Mouse (Mus musculus) adrenal gland, postnatal 36 days (tissue): ENCODE measurements around the gene Cdr2l. TPM values are rescaled to one million over a fixed set of nuclear protein-coding genes. Genes with fewer than 3 reads are reported as not detected.
"Not testable (repeated sequence)": the region's sequence is repeated elsewhere in the genome, so short reads cannot be mapped to it uniquely, and the experiment has no call there.

Source experiments
- DNase-seq, 2 experiments: peaks; one replicate each; pipeline ENCODE4 v3.0.0; 2021; ENCODE audit warnings: mixed read lengths in 1 of 2
- total RNA-seq, 2 experiments: library from RNA; stranded (reverse); gene quantifications; 2 replicates each; pipeline ENCODE4 v1.2.3; 2021

Cdr2l gene
- total RNA-seq, 2 experiments from 2014 or later, result 82.1 to 136 TPM

DNA sequence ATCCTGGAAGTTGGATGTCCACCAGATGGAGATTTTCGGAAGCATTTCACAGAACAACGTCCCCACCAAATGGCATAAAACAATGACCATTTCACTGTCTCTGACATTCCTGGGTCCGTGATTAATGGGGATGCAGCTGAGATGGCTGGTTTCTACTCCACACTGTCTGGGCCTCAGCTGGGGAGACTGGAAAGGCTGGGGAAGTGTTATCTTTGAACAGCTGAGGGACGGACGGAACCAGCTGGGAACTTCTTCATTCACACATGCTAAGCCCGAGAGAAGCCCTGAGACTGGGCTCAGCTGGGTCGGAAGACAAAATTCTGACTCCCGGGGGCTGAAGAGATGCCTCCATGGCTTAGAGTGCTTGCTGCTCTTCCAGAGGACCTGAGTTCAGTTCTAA is 10.4 kb upstream of the Cdr2l start:
- no peak for DNase-seq

DNA sequence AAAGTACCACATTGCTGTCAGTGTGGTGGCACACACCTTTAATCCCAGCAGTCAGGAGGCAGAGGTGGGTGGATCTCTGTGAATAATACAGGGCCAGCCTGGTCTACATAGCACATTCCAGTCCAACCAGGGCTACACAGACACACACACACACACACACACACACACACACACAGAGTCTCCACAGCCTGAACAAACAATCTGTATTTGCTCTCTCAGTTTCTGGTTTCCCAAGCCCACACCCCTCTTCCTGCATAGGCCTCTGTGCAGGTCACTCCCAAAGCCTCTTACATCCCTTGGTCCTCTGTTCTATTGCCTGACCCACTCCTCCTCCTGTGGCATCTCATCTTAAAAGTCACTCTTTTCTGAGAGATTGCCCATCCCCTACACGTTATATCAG is 9.7 kb upstream of the Cdr2l start:
- DNase-seq, result no peak

DNA sequence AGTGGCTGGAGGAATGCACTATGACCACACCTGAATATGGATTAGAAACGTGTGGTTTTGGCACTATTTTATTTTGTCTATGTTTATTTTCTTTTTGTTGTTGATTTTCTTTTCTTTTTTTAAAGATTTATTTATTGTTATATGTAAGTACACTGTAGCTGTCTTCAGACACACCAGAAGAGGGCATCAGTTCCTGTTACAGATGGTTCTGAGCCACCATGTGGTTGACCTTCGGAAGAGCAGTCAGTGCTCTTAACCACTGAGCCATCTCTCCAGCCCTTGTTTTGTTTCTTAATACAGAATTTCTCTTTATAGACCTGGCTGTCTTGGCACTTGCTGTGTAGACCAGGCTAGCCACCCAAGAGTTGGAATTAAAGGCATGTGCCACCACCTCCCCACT is 9.0 kb upstream of the Cdr2l start:
- no peak for DNase-seq

DNA sequence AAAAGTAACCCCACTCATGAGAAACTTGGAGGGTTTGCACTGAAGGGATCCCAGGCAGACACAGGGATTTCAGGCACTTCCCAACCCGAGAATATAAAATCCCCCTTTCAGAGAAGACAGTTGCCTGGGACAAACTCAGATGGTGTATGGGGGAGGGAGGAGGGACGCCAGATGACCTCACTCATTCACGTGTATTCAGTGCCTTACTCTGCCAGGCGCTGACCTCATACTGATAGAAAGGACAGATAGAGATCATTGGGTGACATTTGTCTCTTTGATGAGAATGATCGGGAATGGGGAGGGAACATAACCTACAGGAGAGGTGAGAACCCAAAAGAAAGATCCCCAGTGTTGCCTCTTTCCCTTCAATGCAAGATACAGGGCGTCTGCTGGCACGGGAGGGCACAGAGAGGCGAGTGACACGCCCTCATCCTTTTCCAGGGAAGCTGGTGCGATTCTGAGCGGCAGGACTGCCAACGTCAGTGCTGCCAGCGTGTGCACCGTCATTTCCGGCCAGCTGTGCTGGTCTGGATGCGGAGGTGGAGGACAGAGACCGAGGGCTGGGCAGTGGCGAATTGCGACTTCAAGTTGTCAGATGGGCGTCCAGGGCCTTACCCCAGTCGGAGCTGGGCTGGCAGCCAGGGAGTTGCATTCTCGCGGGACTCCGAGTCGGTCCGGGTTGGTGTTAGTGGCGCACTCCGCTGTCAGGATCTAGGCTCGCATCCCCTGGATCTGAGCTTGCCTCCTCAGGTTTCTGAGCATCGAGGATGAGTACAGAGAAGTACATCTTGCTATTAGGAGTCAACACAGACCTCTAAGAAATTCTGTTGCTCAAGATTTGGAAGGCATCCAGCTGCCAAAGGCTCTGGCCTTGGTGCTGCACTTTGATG is 7.7 kb upstream of the Cdr2l start:
- DNase-seq, result peak; percentile 83 to 86

DNA sequence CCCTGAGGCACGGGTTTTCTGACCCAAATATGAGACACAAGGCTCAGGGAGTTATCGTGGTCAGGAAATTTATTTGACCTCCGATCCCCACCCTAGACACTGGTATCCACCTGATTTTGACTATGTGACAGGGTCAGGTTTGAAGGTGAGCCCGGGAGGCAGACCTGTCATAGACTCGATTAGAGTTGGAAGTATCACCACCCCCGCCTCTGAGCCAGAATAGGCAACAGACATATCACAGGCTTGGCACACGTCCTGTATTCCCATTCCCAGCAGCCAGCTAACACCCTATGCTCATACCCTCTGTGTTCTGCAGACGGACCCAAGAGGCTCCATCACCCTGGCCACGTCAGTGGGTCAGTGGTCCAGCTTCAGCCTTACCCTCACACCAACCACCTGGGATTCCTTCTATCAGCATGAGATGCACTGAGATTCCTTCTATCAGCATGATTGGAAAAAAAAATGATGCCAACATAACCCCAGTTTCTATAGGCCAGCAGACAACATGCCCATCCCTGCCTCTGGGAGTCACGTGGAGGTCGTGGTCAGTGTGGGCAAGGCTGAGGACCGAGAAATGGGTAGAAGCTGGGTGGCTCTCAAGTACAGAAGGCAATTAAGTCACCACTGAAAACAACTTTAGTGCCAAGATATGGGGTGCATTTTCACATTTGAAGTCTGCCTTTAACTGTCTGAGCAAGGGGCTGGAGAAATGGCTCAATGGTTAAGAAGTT is 6.9 kb upstream of the Cdr2l start:
- DNase-seq, result no peak

DNA sequence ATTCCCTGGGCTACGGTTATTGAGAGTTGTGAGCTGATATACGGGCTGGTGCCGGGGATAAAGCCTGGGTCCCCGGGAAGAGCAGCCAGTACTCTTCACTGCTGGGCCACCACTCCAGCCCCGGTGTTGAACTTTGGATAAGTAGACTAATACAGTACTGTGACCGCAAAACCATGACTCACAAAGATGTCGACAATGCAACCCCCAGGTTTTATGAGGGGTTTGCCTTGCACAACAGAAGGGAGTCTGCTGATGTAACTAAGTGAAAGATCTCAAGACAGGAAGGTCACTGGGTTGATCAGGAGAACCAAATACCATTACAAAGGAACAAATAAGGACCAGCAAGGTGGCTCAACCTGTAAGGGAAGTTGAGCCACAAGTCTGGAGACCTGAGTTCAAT is 5.0 kb upstream of the Cdr2l start:
- no peak for DNase-seq

DNA sequence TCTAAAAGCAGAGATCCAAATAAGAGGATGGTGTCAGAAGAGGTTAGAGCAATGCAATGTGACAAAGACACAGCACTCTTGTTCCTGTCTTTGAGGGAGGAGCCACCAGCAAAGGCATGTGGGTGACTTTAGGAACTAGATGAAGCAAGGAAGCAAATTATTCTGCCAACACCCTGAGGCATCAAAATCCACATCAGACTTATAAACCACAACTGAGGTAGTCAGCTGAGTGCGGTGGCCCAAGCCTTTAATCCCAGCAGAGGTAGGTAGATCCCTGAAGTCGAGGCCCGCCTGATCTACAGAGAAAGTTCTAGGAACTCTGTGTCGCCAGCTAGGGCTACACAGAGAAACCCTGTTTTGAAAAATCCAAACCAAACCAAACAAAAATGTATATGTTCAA is 4.5 kb upstream of the Cdr2l start:
- DNase-seq, result no peak

DNA sequence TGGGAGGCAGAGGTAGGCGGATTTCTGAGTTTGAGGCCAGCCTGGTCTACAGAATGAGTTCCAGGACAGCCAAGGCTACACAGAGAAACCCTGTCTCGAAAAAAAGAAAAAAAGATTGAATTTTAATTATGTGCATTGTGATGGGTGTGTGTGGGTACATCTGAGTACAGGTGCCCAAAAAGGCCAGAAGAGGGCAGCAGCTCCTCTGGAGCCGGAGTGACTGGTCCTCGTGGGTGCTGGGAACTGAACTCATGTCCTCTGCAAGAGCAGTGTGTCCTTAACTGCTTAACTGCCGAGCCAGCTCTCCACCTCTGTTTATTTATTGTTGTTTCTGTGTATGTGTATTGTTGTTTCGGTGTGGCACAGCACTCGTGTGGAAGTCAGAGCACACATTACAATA is 3.9 kb upstream of the Cdr2l start:
- no peak for DNase-seq

DNA sequence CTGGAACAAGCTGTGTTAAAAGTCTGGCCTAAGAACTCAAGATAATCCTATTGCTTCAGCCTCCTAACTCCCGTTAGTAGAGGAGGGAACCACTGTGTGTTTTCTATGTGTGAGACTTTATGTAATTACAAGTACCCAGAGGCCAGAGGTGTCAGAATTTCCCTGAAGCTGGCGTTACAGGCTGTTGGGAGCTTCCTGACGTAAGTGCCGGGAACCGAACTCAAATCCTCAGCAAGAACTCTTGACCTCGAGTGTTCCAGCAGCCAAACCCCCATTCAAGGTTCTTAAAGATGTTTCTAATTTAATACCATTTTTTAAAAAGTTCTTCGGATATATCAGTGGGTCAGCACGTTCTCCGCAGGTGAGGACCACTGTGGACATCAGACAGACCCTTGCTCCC is 440 bp upstream of the Cdr2l start:
- no peak for DNase-seq

DNA sequence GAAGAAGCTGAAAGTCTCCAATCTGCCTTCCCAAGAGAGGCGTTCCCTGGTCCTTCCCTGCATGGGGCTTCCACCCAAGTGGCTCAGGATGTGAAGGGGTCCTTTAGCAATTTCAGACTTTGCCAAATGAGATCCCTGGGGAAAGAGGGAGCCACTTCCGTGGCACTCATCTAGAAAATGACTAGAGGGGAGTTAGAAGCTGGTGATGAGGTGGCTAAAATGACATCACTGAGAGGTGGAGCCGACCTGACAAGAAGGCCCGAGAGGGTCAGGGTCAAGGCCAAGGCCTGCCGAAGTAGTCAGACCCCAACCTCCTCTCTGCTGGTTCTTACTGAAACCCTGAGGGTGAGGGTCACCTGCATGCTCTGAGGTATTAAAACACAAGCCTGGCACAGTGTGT is 1.2 kb downstream of the Cdr2l start:
- peak; percentile 61 to 65 for DNase-seq

DNA sequence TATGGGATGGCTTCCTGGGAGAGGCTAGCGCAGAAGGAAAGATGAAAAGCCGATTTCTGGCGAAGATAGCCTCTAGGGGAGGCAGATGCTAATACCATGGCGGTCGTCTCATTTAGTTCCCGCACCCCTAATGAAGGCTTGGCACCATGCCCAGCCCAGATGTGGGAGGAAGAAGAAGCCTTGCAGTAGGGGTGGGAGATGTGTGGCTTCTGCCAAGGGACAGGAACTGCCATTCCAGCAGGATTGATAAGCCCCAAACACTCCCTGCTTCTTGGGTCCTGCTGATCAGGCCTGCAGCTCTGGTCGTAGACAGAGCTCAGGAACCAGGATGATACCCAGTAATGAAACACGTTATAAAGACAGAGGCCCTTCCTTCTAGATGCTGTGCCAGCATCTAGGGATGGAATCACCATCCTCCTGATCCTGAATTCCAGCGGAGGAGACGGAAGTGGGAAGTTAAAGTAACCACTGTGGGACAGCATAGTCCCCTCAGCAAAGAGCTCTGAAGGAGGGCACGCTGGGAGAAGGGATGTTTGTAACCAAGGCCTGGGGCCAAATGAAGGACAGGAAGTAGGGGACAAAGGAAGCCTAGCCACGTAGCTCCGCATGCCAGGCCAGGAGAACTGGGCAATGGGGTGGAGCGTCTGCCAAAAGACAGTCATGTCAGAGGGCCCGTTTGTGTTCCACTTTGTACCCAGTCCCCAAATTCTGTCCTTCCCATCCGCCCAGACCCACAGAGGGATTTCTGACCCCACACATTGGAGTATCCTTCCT is 2.2 kb downstream of the Cdr2l start:
- peak; percentile 22 to 26 for DNase-seq

DNA sequence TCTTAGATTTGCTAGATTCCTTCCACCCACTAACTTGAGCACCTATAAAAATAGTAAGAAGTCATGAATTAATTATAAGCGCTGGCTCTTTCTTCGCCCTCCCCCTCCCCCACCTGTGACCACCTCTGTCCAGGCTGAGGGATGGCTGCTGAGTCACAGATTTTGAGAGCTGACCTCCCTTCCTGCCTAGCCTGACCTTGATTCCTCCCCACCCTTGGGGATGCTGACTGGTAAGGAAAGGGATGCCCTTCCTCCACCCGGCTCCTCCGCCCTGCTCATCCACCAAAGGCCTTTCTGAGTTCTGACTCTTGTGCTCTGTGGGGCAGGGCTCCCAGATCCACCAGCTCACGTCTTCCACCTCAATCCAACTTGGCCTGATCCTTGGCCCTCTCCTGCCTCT is 2.9 kb downstream of the Cdr2l start:
- DNase-seq, result peak; percentile 85 to 88

DNA sequence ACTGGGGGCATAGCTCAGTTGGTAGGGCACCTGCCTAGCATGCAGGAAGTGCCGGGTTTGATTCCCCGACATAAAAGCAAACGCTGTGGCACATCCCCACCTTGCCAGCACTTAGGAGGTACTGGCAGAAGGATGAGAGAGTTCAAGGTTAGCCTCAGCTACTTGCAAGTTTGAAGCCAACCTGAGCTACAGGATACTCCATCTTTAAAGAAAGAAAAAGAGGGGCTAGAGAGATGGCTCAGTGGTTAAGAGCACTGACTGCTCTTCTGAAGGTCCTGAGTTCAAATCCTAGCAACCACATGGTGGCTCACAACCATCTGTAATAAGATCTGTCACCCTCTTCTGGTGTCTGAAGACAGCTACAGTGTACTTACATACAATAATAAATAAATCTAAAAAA is 5.1 kb downstream of the Cdr2l start:
- DNase-seq, result not testable (repeated sequence)

DNA sequence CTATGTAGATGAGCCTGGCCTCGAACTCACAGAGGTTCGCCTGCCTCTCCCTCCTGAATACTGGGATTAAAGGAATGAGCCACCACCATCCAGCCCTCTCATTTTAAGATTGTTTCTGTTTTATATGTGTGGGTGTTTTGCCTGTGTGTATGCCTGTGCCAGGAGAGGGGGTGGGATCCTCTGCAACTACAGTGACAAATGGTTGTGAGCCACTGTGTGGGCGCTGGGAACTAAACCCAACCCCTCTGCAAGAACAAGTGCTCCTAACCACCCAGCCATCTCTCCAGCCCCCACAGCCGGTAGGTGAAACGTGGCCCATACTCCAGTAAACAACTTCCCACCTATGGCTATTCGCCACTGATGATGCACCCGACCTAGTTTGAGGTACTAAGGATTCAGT is 9.6 kb downstream of the Cdr2l start:
- no peak for DNase-seq

DNA sequence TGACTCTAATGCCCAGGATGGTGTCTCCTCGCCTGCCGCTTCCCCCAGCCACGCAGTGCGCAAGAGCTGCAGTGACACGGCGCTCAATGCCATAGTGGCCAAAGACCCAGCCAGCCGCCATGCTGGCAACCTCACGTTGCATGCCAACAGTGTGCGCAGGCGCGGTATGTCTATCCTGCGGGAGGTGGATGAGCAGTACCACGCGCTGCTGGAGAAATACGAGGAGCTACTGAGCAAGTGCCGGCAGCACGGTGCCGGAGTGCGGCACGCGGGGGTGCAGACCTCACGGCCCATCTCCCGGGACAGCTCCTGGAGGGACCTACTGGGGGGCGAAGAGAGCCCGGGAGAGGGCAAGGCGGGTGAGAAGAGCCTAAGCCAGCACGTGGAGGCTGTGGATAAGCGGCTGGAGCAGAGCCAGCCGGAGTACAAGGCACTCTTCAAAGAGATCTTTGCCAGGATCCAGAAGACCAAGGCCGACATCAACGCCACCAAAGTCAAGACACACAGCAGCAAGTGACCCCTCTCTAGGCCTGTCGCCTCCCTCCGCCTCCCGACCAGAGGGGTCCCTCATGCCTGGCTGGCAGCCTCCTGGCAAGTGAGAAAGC is 12.1 kb downstream of the Cdr2l start:
- DNase-seq, result peak; percentile 60 to 63

DNA sequence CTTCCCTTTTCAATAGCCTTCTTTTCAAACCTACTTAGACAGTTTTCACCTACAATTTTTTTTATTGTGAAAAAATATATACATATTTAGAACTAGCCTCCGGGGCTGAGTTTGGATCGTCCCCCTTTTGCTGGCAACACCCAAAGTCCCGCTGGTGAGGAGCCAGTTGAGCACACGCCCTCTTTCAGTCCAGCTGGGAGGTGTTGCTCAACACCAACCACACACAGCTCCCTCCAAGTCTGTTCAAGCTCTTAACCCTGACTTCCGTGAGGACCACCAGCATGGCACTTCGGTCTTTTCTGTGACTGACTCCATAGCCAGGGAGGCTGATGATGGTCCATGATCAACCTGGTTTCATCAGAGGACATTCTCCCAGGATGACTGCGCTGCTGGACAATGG is 16.4 kb downstream of the Cdr2l start:
- DNase-seq, result no peak

DNA sequence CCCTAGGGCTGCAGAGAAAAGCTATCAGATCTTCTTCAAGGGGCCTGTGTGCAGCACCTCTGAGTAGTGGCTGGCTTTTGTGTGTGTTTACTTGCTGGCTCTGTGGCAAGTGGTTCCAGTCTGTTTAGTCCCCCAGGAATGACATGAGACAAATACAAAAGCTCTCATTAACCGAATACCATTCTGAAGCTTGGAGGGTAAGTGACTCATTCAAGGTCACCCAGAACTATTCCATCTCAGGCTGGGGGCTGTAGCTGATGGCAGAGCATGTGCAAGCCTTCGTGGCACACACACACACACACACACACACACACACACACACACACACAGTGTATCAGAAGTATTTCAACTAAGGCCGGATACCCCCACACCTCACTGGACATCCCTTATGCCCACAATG is 18.4 kb downstream of the Cdr2l start:
- DNase-seq, result peak in 1 of 2 experiments; percentile 49

DNA sequence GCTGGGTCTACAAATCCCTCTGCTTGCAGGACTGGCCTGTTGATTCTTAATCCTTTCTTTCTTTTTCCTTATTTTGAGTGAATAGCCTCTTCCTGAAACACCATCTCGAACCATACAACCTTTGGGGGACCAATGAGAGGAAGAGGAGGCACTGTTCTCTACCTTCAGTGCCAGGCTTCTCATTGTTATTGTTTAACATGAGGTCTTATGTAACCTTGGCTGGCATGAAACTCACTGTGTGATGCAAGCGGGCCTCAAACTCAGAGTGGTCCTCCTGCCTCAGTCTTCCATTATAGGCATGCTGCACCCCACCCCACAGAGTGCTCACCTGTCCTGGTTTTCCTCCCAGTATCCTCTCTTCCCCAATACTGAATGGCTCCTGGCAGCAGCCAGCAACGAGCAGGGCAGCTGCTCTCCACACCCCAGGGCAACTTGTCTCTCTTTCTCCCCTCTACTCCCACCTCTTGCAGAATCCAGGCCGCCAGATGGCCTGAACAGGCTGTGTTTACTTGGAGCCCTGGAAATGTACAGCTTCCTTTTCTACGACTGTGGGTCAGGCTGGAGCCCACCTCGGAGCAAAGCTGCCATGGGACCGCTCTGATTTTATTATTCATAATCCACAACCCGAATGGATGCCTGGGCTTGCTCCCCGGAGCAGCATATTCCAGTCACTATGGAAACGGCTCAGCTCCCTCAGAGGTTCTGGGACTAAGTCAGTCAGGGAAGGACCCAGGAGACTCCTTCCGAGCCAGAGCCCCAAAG is 19.1 kb downstream of the Cdr2l start:
- no peak for DNase-seq

DNA sequence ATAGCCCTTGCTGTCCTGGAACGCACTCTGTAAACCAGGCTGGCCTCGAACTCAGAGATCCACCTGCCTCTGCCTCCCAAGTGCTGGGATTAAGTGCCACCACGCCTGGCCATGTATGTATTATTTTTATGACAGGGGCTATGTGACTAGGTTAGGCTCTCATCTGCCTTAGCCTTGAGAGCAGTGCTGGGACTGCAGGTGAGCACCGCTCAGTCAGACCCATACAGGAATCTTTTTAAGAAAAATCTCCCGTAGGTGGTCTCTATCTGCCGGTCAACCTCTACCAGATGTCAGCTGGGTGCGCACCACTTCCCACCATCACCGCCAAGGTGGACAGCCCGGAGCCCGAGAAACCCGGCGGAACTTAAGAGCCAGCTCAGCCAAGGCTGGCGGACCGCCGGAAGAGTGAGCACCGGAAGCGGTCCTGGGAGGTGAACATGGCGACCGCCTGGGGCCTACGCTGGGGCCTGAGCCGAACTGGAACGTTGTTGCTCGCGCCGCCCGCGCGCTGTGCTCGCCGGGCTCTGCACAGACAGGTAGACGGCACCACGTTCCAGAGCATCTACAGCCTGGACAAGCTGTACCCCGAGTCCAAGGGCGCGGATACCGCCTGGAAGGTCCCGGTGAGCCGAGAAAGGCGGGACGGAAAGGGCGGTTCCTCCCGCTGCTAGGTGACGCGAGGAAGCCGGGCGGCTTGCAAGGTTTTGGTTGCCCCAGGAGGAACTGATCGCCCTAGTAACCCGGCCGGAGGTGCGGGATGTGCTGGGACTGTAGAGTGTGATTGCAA is 21.8 kb downstream of the Cdr2l start, which contains the start of gene Mrpl58:
Gene Mrpl58, plus strand, starts transcription at position 415 of the 787 bp plus-strand sequence.
- peak; percentile 90 to 92 for DNase-seq

DNA sequence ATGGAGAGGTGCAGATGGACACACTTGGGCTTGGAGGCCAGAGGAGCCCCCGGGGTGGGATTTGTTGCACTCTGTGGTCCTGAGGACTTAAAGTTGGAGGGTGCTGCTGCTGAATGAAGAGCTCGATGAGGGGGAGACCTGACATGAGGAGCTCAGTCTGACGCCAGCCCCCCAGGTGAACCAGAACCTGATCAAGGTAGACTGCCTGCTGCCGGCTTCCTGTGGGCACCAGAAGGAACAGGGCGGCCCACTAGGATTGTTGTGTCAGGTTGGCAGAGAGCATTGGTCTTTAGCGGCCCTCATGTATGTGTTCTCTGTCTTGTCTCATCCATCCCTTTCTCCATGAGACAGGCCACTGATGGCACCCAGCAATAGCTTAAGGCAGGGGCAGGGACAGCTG is 24.0 kb downstream of the Cdr2l start:
- no peak for DNase-seq
